Mouse (Mus musculus): ENCODE measurements around the gene Rhov.

DNA sequence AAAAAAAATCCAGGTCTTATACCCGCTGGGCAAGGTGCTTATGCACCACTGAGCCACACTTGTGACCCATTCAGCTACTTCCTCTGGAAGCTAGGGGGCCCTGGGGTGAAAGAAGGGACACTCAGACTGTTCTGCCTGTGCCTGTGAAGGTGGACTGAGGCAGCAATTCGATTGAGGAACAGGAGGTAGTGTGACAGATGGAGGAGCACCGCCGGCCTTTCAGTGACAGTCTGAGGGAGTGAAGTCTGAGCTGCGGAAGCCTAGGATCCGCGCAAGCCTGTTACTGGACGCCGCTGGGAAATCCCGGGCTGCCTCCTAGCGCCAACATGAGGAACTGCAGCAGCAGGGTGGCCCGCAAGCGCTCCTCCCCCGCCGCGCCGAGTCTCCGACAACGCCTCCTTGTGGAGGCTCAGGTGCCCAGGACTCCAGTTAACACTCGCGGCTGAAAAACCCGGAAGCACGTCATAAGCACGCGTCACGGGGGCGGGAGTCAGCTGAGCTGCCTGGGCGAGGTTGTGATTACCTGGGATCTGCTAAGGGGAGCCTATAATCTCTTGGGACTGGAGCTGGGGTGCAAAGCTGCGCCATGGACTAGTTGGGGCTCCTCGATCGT, 17.3 kb upstream of the Rhov start, which contains the start of gene Vps18:
- TF ChIP-seq MYOG (IDR thresholded peaks at IDR 0.05; ENCODE audit: control insufficient read depth in 1 of 3, insufficient read depth in 1 of 3, insufficient read length in 2 of 3, low read depth in 2 of 3), result peak in 1 of 3 experiments; percentile 28
- peak; percentile 72 for TF ChIP-seq POLR2A (IDR thresholded peaks at IDR 0.05; ENCODE audit: insufficient read length, low read depth)
- TF ChIP-seq USF1 (IDR thresholded peaks at IDR 0.05; ENCODE audit: low read depth), result peak; percentile 80
- TF ChIP-seq CEBPB (IDR thresholded peaks at IDR 0.05; ENCODE audit: insufficient read depth, poor library complexity, severe bottlenecking), result no peak
- TF ChIP-seq POLR2AphosphoS2 (IDR thresholded peaks at IDR 0.05; ENCODE audit: insufficient read length, low read depth), result no peak
- peak; percentile 53 for TF ChIP-seq E2F4 (IDR thresholded peaks at IDR 0.05; ENCODE audit: insufficient read depth)
- TF ChIP-seq MAX (IDR thresholded peaks at IDR 0.05; ENCODE audit: low read depth), result no peak
- TF ChIP-seq REST (IDR thresholded peaks at IDR 0.05; ENCODE audit: insufficient read depth, insufficient read length), result no peak
- no peak for TF ChIP-seq TCF12 (IDR thresholded peaks at IDR 0.05; ENCODE audit: insufficient read depth, poor library complexity, severe bottlenecking)
- TF ChIP-seq SRF (IDR thresholded peaks at IDR 0.05; ENCODE audit: control insufficient read depth, insufficient read length, low read depth), result peak; percentile 73
